Mouse (Mus musculus): ENCODE data around the gene Taar5.

DNA sequence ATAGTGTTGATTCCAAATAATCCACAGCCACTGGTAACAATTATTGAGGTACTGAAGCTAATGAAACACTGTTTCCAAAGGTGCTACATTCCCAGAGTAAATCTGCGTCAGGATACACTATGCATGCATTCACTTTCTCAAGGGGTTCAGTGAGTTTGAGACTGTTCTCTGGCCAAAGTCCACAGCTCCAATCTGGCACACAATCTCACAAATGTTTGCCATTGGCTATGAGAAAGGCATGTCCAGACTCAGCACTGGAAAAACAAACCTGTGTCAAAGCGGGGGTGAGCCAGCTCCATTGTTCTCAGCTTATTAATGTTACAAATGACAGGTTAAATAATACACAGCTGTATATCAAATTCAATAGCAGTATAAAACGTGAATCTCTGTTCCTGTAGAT is 11.4 kb upstream of the Taar5 start:
- no peak for TF ChIP-seq GATA1 (IDR thresholded peaks at IDR 0.05; ENCODE audit: borderline replicate concordance, low read length)
- TF ChIP-seq FLI1 (IDR thresholded peaks at IDR 0.05; ENCODE audit: low read length) = no peak

Measured in megakaryocyte, embryonic 14.5 days (primary cell).